Mouse (Mus musculus) cerebellum, adult 2 months (tissue): ENCODE results near the gene Patl2.

Experiments used
- CTCF ChIP-seq: fragments of 200-500 bp; IDR thresholded peaks from 2 replicates; pipeline ENCODE4 v1.5.1; 2011; ENCODE audit warnings: low read depth, mild to moderate bottlenecking, control low read depth, low read length, moderate library complexity, borderline replicate concordance; ENCODE audit not compliant: insufficient read depth
- POLR2A ChIP-seq: fragments of 200-500 bp; IDR thresholded peaks from 2 replicates; pipeline ENCODE4 v1.6.1; 2011; ENCODE audit warnings: low read length, control low read depth, borderline replicate concordance; ENCODE audit not compliant: insufficient read depth

DNA sequence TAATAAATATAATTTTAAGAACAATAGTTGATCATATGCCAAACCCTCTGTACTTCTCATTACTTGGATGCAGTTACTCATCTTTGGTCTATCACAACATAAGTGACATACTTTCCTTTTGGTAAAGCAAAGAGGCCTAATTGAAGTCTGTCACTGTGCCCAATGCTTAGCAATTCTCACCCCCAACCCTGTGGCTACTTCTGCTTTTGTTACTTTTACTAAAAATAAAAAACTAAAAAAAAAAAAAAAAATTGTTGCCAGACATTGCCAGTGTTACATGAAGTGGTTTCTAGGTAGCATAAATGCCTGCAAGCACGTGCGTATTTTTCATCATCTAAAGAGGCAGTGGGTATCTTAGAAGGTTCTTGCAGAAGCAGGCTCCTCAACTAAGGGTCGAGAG is 33.1 kb downstream of the Patl2 start:
- TF ChIP-seq CTCF, result no peak
- no peak for TF ChIP-seq POLR2A
